Mouse (Mus musculus) ES-Bruce4 (cell line): Measurements from ENCODE around the gene Lsp1. TPM values are rescaled to one million over a fixed set of nuclear protein-coding genes. Genes with fewer than 3 reads are reported as not detected.

Experiments used
- H3K27ac ChIP-seq: 2 replicates; pipeline ENCODE4 v1.5.1; 2012; ENCODE audit warnings: low read length, inconsistent platforms; ENCODE audit not compliant: insufficient read depth
- H3K27me3 ChIP-seq: 2 replicates; pipeline ENCODE4 v1.6.1; 2012; ENCODE audit warnings: mild to moderate bottlenecking, low read length, inconsistent platforms; ENCODE audit not compliant: control insufficient read depth, poor library complexity, insufficient read depth, severe bottlenecking
- H3K36me3 ChIP-seq: 2 replicates; pipeline ENCODE4 v1.6.1; 2012; ENCODE audit warnings: inconsistent platforms, mild to moderate bottlenecking, low read length, moderate library complexity; ENCODE audit not compliant: control insufficient read depth, poor library complexity, insufficient read depth, severe bottlenecking
- H3K4me1 ChIP-seq: one replicate; pipeline ENCODE4 v1.8.1; 2011; ENCODE audit warnings: low read length; ENCODE audit not compliant: control insufficient read depth, insufficient read depth
- H3K4me3 ChIP-seq: 2 replicates; pipeline ENCODE4 v1.5.1; 2011; ENCODE audit warnings: low read depth, mild to moderate bottlenecking, low read length
- H3K9ac ChIP-seq: 2 replicates; pipeline ENCODE4 v1.6.1; 2012; ENCODE audit warnings: low read depth, mild to moderate bottlenecking, inconsistent platforms; ENCODE audit not compliant: poor library complexity, severe bottlenecking
- H3K9me3 ChIP-seq: replicated peaks from 2 replicates; pipeline ENCODE4 v1.6.1; 2012; ENCODE audit warnings: mild to moderate bottlenecking, low read length, inconsistent platforms; ENCODE audit not compliant: control insufficient read depth, poor library complexity, insufficient read depth, severe bottlenecking
- CTCF ChIP-seq: IDR thresholded peaks from one replicate; pipeline ENCODE4 v1.8.1; 2011; ENCODE audit warnings: low read depth, low read length
- EP300 ChIP-seq: IDR thresholded peaks from 2 replicates; pipeline ENCODE4 v1.6.1; 2011; ENCODE audit warnings: low read depth, low read length; ENCODE audit not compliant: insufficient read depth
- POLR2A ChIP-seq: IDR thresholded peaks from one replicate; pipeline ENCODE4 v1.8.1; 2011; ENCODE audit warnings: low read length; ENCODE audit not compliant: insufficient read depth
- polyA plus RNA-seq: library from polyadenylated mRNA; stranded (reverse); fragments of >200 nt; gene quantifications from 2 replicates; pipeline ENCODE4 v1.2.4, GENCODE M21; 2011; ENCODE audit warnings: low read depth; ENCODE audit not compliant: missing spikeins, insufficient read depth, insufficient read length

The Lsp1 gene
- polyA plus RNA-seq, 1 experiment = 6.0 TPM

DNA sequence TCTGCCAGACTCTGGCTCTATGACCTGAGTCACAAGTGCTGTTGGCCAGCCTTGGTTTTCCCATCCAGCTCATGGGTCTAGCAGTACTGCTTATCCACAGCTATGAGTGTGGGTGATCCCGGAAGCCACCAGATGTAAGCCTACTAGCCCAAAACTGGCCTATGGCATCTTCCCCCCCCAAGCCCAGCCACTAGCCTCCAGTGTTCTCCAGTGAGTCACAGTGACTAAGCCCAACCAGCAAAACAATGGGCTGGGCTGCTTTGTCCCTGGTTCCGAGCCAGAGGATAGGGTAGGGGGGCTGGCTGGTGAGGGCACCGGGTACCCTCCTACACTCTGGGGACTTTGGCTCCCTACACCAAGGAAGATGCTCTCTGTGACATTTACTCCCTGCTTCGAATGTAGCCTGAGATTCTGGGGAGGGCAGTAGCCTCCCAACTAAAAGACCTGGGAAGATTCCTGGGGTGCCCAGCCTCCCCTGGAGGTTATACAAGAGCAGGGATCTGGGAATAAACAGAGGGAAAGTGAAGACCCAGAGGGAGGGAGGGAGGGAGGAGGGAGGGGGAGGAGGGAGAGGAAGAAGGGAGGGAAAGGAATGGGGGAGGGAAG, 10.3 kb downstream of the Lsp1 start:
- H3K4me1 ChIP-seq = no peaks in the 10 kb centered on the region
- H3K36me3 ChIP-seq = no peaks in the 10 kb centered on the region
- no peaks in the 10 kb centered on the region for H3K27me3 ChIP-seq
- no peak overlapping the region for H3K27ac ChIP-seq
- no peak overlapping the region for H3K9ac ChIP-seq
- no peaks in the 10 kb centered on the region for H3K9me3 ChIP-seq
- H3K4me3 ChIP-seq = no peak overlapping the region
- no peak for TF ChIP-seq POLR2A
- no peak for TF ChIP-seq CTCF
- TF ChIP-seq EP300 = no peak

GRCm38 (mm10) chr7:142471414-142471861, 10.8 kb downstream of the Lsp1 start:
- TF ChIP-seq POLR2A = no peak
- no peak for TF ChIP-seq CTCF
- TF ChIP-seq EP300 = no peak
- Histone ChIP-seq H3K4me3 (no peak overlapping the region), H3K27me3 (no peaks in the 10 kb centered on the region), H3K36me3 (no peaks in the 10 kb centered on the region), H3K4me1 (no peaks in the 10 kb centered on the region), H3K9me3 (no peaks in the 10 kb centered on the region), H3K27ac (no peak overlapping the region), H3K9ac (no peak overlapping the region)

DNA sequence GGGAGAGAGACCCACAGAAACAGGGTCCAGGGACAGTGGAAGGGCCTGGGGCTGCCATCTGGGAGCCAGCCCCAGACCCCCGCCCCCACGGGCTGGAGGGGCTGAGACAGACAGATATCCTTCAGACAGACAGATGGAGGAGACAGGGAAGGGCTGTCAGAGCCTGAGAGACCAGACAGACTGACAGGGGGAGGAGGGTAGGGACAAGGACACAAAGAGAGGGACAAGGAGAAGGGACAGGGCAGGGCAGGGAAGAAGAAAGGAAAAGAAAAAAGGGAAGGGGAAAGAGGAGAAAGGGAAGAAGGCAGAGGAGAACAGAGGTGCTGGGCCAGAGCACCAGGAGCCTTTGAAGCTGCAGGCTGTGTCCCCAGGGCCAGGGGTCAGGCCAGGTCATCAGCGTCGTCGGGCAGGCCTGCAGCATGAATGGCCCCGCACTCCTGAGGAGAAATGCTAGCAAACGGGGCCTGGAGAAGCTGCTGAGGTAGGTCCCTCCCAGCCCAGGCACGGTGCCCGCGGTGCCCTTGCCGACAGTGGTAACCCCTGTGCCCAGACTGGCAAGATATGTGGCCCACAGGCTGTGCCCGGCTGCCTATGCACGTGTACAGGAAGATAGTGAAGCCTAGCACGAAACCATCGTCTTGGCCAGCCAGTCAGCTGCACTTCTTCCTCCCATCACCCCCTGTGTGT, 11.4 kb downstream of the Lsp1 start:
- no peaks in the 10 kb centered on the region for H3K9me3 ChIP-seq
- no peak for TF ChIP-seq EP300
- TF ChIP-seq POLR2A = no peak
- TF ChIP-seq CTCF = no peak
- H3K4me1 ChIP-seq = no peaks in the 10 kb centered on the region
- no peaks in the 10 kb centered on the region for H3K36me3 ChIP-seq
- no peak overlapping the region for H3K9ac ChIP-seq
- H3K4me3 ChIP-seq = no peak overlapping the region
- H3K27me3 ChIP-seq = no peaks in the 10 kb centered on the region
- no peak overlapping the region for H3K27ac ChIP-seq

DNA sequence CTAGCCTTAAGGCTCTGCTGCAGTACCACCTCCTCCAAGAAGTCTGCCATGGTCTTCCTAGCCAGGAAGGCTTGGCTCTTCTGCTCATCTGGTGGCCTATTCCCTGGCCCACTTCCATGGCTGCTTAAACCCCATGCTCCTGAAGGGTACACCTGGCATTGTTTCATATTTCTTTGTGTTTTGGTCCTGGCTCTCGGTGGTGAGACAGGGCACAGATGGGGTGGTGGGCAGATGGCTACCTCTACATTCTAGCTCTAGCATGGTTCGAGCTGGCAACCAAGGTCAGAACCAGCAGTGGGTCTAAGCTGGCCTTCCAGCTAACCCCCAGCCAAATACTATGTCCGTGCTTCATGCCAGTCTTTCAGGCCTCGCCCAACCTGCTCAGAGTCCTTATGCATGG, 12.3 kb downstream of the Lsp1 start:
- Histone ChIP-seq H3K9ac (no peak overlapping the region), H3K4me3 (no peak overlapping the region), H3K36me3 (no peaks in the 10 kb centered on the region), H3K4me1 (no peaks in the 10 kb centered on the region), H3K27ac (no peak overlapping the region), H3K27me3 (no peaks in the 10 kb centered on the region), H3K9me3 (no peaks in the 10 kb centered on the region)
- TF ChIP-seq POLR2A = no peak
- TF ChIP-seq CTCF = no peak
- no peak for TF ChIP-seq EP300

DNA sequence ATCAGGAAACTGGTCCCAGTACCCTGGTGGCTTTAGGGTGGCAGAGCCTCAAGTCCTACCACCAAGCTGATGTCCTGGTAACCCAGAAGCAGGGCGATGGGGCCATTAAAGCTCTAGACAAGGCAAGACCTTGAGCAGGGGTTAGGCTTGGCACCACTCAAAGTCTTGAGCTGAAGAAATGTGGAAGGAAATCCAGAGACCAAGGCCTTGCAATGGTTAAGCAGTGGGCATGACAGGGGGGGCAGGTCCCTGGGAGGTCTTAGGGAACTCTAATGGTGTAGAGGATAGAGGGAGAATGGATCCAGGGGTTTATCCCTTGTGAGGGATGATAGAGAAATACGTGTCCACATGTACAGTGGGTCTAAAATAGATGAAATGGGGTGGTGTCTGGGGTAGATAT, 12.9 kb downstream of the Lsp1 start:
- Histone ChIP-seq H3K9me3 (no peaks in the 10 kb centered on the region), H3K27me3 (no peaks in the 10 kb centered on the region), H3K4me1 (no peaks in the 10 kb centered on the region), H3K36me3 (no peaks in the 10 kb centered on the region), H3K27ac (no peak overlapping the region), H3K4me3 (no peak overlapping the region), H3K9ac (no peak overlapping the region)
- TF ChIP-seq CTCF (no peak), EP300 (no peak), POLR2A (no peak)

DNA sequence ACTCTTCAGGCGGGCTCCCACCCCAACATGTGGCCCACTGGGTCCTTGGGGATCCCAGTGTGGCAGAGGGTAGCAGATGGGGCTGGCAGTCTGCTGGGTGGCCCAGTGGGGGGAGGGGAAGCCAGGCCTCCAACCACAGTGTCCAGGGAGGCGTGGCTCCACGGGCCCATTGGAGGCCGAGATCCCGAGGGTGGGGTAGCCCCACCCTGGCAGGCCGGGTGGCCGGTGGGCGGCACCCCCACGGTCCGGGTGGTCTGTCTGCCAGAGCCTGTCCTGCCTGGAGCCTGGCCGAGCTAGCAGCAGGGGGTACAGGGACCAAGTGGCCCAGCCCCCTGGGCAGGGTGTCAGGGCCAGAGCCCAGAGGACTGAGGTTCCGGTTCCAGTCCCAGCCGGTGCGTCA, 14.2 kb downstream of the Lsp1 start:
- no peak overlapping the region for H3K9ac ChIP-seq
- no peaks in the 10 kb centered on the region for H3K4me1 ChIP-seq
- no peaks in the 10 kb centered on the region for H3K9me3 ChIP-seq
- H3K27ac ChIP-seq = no peak overlapping the region
- H3K36me3 ChIP-seq = no peaks in the 10 kb centered on the region
- H3K4me3 ChIP-seq = no peak overlapping the region
- TF ChIP-seq EP300 = no peak
- no peak for TF ChIP-seq POLR2A
- TF ChIP-seq CTCF = no peak
- no peaks in the 10 kb centered on the region for H3K27me3 ChIP-seq
